Mouse (Mus musculus) liver, adult 2 months (tissue): ENCODE results near the gene Vmn1r209. TPM values are rescaled to one million over a fixed set of nuclear protein-coding genes. Genes with fewer than 3 reads are reported as not detected.
"Not testable (repeated sequence)": the region's sequence is repeated elsewhere in the genome, so short reads cannot be mapped to it uniquely, and the experiment has no call there.

Experiments used
- DNase-seq: peaks from one replicate; pipeline ENCODE4 v3.0.0-alpha.2; 2011; ENCODE audit warnings: low read depth, low spot score; ENCODE audit errors: extremely low read depth
- H3K27ac ChIP-seq: fragments of 200-500 bp; replicated peaks from 2 replicates; pipeline ENCODE4 v1.5.1; 2012; ENCODE audit warnings: low read depth, mild to moderate bottlenecking, control low read depth, inconsistent platforms, low read length; ENCODE audit not compliant: insufficient read depth
- H3K27me3 ChIP-seq: fragments of 200-500 bp; 2 replicates; pipeline ENCODE4 v1.6.1; 2012; ENCODE audit warnings: mild to moderate bottlenecking, moderate library complexity, low read length, inconsistent platforms; ENCODE audit not compliant: control insufficient read depth, insufficient read depth
- H3K36me3 ChIP-seq: fragments of 200-500 bp; 2 replicates; pipeline ENCODE4 v1.6.1; 2012; ENCODE audit warnings: low read length, inconsistent platforms; ENCODE audit not compliant: control insufficient read depth, insufficient read depth
- H3K4me1 ChIP-seq: fragments of 200-500 bp; 2 replicates; pipeline ENCODE4 v1.6.1; 2011; ENCODE audit warnings: low read length; ENCODE audit not compliant: control insufficient read depth, insufficient read depth
- H3K4me3 ChIP-seq: fragments of 200-500 bp; 2 replicates; pipeline ENCODE4 v1.5.1; 2011; ENCODE audit warnings: low read depth, mild to moderate bottlenecking, control low read depth, low read length, moderate library complexity; ENCODE audit not compliant: insufficient read depth
- H3K79me2 ChIP-seq: fragments of 200-500 bp; 2 replicates; pipeline ENCODE4 v1.6.1; 2012; ENCODE audit warnings: inconsistent platforms, mild to moderate bottlenecking, low read length, moderate library complexity; ENCODE audit not compliant: control insufficient read depth, insufficient read depth
- H3K9ac ChIP-seq: fragments of 200-500 bp; 2 replicates; pipeline ENCODE4 v1.6.1; 2012; ENCODE audit warnings: low read depth, mild to moderate bottlenecking, control low read depth, inconsistent platforms, low read length
- WGBS: fragments of 180-500 bp; shearing (Covaris S2); methylation state at CpG from one replicate; pipeline ENCODE4 v1.1.7; 2018; 5-methylcytosine and 5-hydroxymethylcytosine counted together
- polyA plus RNA-seq: library from polyadenylated mRNA; depleted of rRNA; stranded (reverse); fragments of >200 nt; gene quantifications from 2 replicates; pipeline ENCODE4 v1.2.3, GENCODE M21; 2012; rRNA removed
- total RNA-seq: library from RNA; depleted of rRNA; stranded (reverse); fragments of >200 nt; gene quantifications from 2 replicates; pipeline ENCODE4 v1.2.3, GENCODE M21; 2014; rRNA removed

The Vmn1r209 gene
- total and polyA plus RNA-seq, 2 experiments = not detected

- H3K79me2 ChIP-seq, H3K27me3 ChIP-seq, H3K4me3 ChIP-seq, H3K36me3 ChIP-seq, H3K9ac ChIP-seq, H3K4me1 ChIP-seq, H3K27ac ChIP-seq, DNase-seq: not testable (repeated sequence)
Observed at GRCm38 (mm10) chr13:22784159-22784558, 25.3 kb downstream of the Vmn1r209 start.

GRCm38 (mm10) chr13:22777300-22777699, 32.2 kb downstream of the Vmn1r209 start, which contains the start of gene Vmn1r208:
Vmn1r208 (minus strand) TSS chr13:22777400.
- not testable (repeated sequence) for H3K79me2 ChIP-seq, DNase-seq
- WGBS = no CpG with 5 or more reads among the region's 7 CpGs

GRCm38 (mm10) chr13:22771592-22771991, 37.9 kb downstream of the Vmn1r209 start:
- not testable (repeated sequence) for H3K27ac ChIP-seq, H3K9ac ChIP-seq, H3K4me3 ChIP-seq, H3K36me3 ChIP-seq, H3K4me1 ChIP-seq, H3K79me2 ChIP-seq, H3K27me3 ChIP-seq, DNase-seq
- WGBS = 58% methylated on average over 1 of the region's 2 CpGs

More at GRCm38 (mm10) chr13:22777300-22777699, 32.2 kb downstream of the Vmn1r209 start, which contains the start of gene Vmn1r208:
- H3K4me3 ChIP-seq, H3K9ac ChIP-seq, H3K27me3 ChIP-seq, H3K36me3 ChIP-seq, H3K4me1 ChIP-seq, H3K27ac ChIP-seq: not testable (repeated sequence)

Other genes with a start within 250 kb of the Vmn1r209 start
- not detected in 2 replicates for gene Vmn1r205, start 216.7 kb downstream of the Vmn1r209 start, total RNA-seq
- not detected in 2 replicates for gene Vmn1r205, start 216.7 kb downstream of the Vmn1r209 start, polyA plus RNA-seq
- not detected in 2 replicates for gene Vmn1r206, start 185.4 kb downstream of the Vmn1r209 start, total RNA-seq
- not detected in 2 replicates for gene Vmn1r206, start 185.4 kb downstream of the Vmn1r209 start, polyA plus RNA-seq
- not detected in 2 replicates for gene Vmn1r207-ps, start 80.1 kb downstream of the Vmn1r209 start, total RNA-seq
- gene Vmn1r207-ps, start 80.1 kb downstream of the Vmn1r209 start, polyA plus RNA-seq = not detected in 2 replicates
- gene Vmn1r208, start 32.3 kb downstream of the Vmn1r209 start, total RNA-seq = not detected in 2 replicates
- not detected in 2 replicates for gene Vmn1r208, start 32.3 kb downstream of the Vmn1r209 start, polyA plus RNA-seq
- not detected in 2 replicates for gene Vmn1r210, start 21.7 kb upstream of the Vmn1r209 start, total RNA-seq
- not detected in 2 replicates for gene Vmn1r210, start 21.7 kb upstream of the Vmn1r209 start, polyA plus RNA-seq
- not detected in 2 replicates for gene Vmn1r211, start 47.9 kb upstream of the Vmn1r209 start, total RNA-seq
- not detected in 2 replicates for gene Vmn1r211, start 47.9 kb upstream of the Vmn1r209 start, polyA plus RNA-seq
- not detected in 2 replicates for gene Vmn1r212, start 74.5 kb upstream of the Vmn1r209 start, total RNA-seq
- not detected in 2 replicates for gene Vmn1r212, start 74.5 kb upstream of the Vmn1r209 start, polyA plus RNA-seq
- gene Vmn1r213, start 198.0 kb upstream of the Vmn1r209 start, total RNA-seq = not detected in 2 replicates
- gene Vmn1r213, start 198.0 kb upstream of the Vmn1r209 start, polyA plus RNA-seq = not detected in 2 replicates
- gene Vmn1r214, start 220.7 kb upstream of the Vmn1r209 start, total RNA-seq = not detected in 2 replicates
- gene Vmn1r214, start 220.7 kb upstream of the Vmn1r209 start, polyA plus RNA-seq = not detected in 2 replicates